Mouse (Mus musculus) hindbrain, embryonic 13.5 days (tissue): Measurements from ENCODE around the gene AI464131. TPM values are rescaled to one million over a fixed set of nuclear protein-coding genes. Genes with fewer than 3 reads are reported as not detected.

Experiments used
- ATAC-seq: fragments of 200-750 bp; cut with Nextera tagmentation; 2 replicates; pipeline ENCODE4 v1.8.0; 2017; ENCODE audit warnings: moderate TSS enrichment; ENCODE audit not compliant: low FRiP score
- H3K27ac ChIP-seq: fragments of 300-500 bp; sonication (generic); 2 replicates; pipeline ENCODE4 v1.5.1; 2015; ENCODE audit warnings: inconsistent platforms, mild to moderate bottlenecking, moderate library complexity
- H3K27me3 ChIP-seq: fragments of 300-500 bp; sonication (generic); 2 replicates; pipeline ENCODE4 v1.6.1; 2015; ENCODE audit warnings: mild to moderate bottlenecking, inconsistent platforms
- H3K36me3 ChIP-seq: fragments of 300-500 bp; sonication (generic); 2 replicates; pipeline ENCODE4 v1.6.1; 2015; ENCODE audit warnings: mild to moderate bottlenecking, inconsistent platforms
- H3K4me1 ChIP-seq: fragments of 300-500 bp; sonication (generic); replicated peaks from 2 replicates; pipeline ENCODE4 v1.6.1; 2015; ENCODE audit warnings: inconsistent platforms
- H3K4me2 ChIP-seq: fragments of 300-500 bp; sonication (generic); 2 replicates; pipeline ENCODE4 v1.6.1; 2015; ENCODE audit warnings: inconsistent platforms, mild to moderate bottlenecking, moderate library complexity
- H3K4me3 ChIP-seq: fragments of 300-500 bp; sonication (generic); 2 replicates; pipeline ENCODE4 v1.5.1; 2015; ENCODE audit warnings: mild to moderate bottlenecking, inconsistent platforms
- H3K9ac ChIP-seq: fragments of 300-500 bp; sonication (generic); 2 replicates; pipeline ENCODE4 v1.6.1; 2015; ENCODE audit warnings: mild to moderate bottlenecking, inconsistent platforms
- H3K9me3 ChIP-seq: fragments of 300-500 bp; sonication (generic); 2 replicates; pipeline ENCODE4 v1.6.1; 2016; ENCODE audit warnings: inconsistent platforms
- WGBS: fragments of 180-500 bp; shearing (Covaris S2); methylation state at CpG from one replicate; pipeline ENCODE4 v1.1.7; 2015; 5-methylcytosine and 5-hydroxymethylcytosine counted together
- polyA plus RNA-seq: library from polyadenylated mRNA; unstranded; fragments of >200 nt; fragmentation: Nextera tagmentation; extraction: Ambion mirVana; gene quantifications from 2 replicates; pipeline ENCODE4 v1.2.1, GENCODE M21; 2015

AI464131 gene
- polyA plus RNA-seq, 1 experiment from 2014 or later = 7.0 TPM

GRCm38 (mm10) chr4:41502171-41502940 lies 520 bp downstream of the AI464131 start:
- H3K27ac ChIP-seq = peak overlapping the region; percentile 24; the same call in 1 of the 2 replicates
- H3K27me3 ChIP-seq = peaks cover 53% of the 10 kb centered on the region
- no peaks in the 10 kb centered on the region for H3K9me3 ChIP-seq
- peak overlapping the region; percentile 37 for H3K4me3 ChIP-seq
- H3K36me3 ChIP-seq = no peaks in the 10 kb centered on the region
- peak overlapping the region; percentile 44 for H3K9ac ChIP-seq
- H3K4me2 ChIP-seq = peak overlapping the region; percentile 55
- peak; percentile 41 for ATAC-seq
- peaks cover 58% of the 10 kb centered on the region for H3K4me1 ChIP-seq
- WGBS = 10% methylated on average over 20 of the region's 20 CpGs

- 69% methylated on average over 4 of the region's 4 CpGs for WGBS
- no peak overlapping the region for H3K4me3 ChIP-seq
- no peaks in the 10 kb centered on the region; the same call in 1 of the 2 replicates for H3K36me3 ChIP-seq
- H3K4me2 ChIP-seq = no peak overlapping the region
- no peak overlapping the region for H3K27ac ChIP-seq
- H3K9me3 ChIP-seq = no peaks in the 10 kb centered on the region
- peaks cover 53% of the 10 kb centered on the region for H3K4me1 ChIP-seq
- peaks cover 69% of the 10 kb centered on the region for H3K27me3 ChIP-seq
- ATAC-seq = no peak
- H3K9ac ChIP-seq = no peak overlapping the region
Measured at GRCm38 (mm10) chr4:41500787-41501186, 2.1 kb downstream of the AI464131 start.

- Histone ChIP-seq H3K27ac (no peak overlapping the region), H3K27me3 (peaks cover 77% of the 10 kb centered on the region), H3K4me2 (peak overlapping the region; percentile 61; the same call in 1 of the 2 replicates), H3K9me3 (no peaks in the 10 kb centered on the region), H3K4me1 (peaks cover 53% of the 10 kb centered on the region), H3K4me3 (peak overlapping the region; percentile 37; the same call in 1 of the 2 replicates), H3K9ac (0 out of 2 replicates have a peak overlapping the region, but pooled peaks have one; percentile 62), H3K36me3 (peaks cover 3% of the 10 kb centered on the region)
- WGBS = 60% methylated on average over 8 of the region's 8 CpGs
- no peak for ATAC-seq
Measured at GRCm38 (mm10) chr4:41499619-41500018, 3.3 kb downstream of the AI464131 start.

- Histone ChIP-seq H3K36me3 (peaks cover 3% of the 10 kb centered on the region), H3K4me1 (peaks cover 53% of the 10 kb centered on the region), H3K4me3 (peak overlapping the region; percentile 37), H3K4me2 (peak overlapping the region; percentile 61), H3K9me3 (no peaks in the 10 kb centered on the region), H3K27me3 (peaks cover 77% of the 10 kb centered on the region), H3K27ac (no peak overlapping the region), H3K9ac (peak overlapping the region; percentile 62)
- 4% methylated on average over 43 of the region's 43 CpGs for WGBS
- no peak for ATAC-seq
Measured at GRCm38 (mm10) chr4:41498921-41499391, 3.9 kb downstream of the AI464131 start.

GRCm38 (mm10) chr4:41497995-41498845 lies 4.7 kb downstream of the AI464131 start:
- ATAC-seq = no peak
- Histone ChIP-seq H3K27me3 (peaks cover 80% of the 10 kb centered on the region), H3K36me3 (peaks cover 3% of the 10 kb centered on the region), H3K4me1 (peaks cover 53% of the 10 kb centered on the region), H3K9me3 (no peaks in the 10 kb centered on the region), H3K4me3 (peak overlapping the region; percentile 37), H3K27ac (no peak overlapping the region), H3K4me2 (peak overlapping the region; percentile 61), H3K9ac (peak overlapping the region; percentile 62)
- WGBS = 12% methylated on average over 72 of the region's 72 CpGs

GRCm38 (mm10) chr4:41497579-41497978 lies 5.3 kb downstream of the AI464131 start:
- Histone ChIP-seq H3K4me1 (peaks cover 48% of the 10 kb centered on the region), H3K4me3 (peak overlapping the region; percentile 37), H3K9me3 (no peaks in the 10 kb centered on the region), H3K9ac (peak overlapping the region; percentile 62), H3K27me3 (peaks cover 79% of the 10 kb centered on the region), H3K36me3 (peaks cover 3% of the 10 kb centered on the region), H3K27ac (no peak overlapping the region), H3K4me2 (peak overlapping the region; percentile 61)
- peak; percentile 23; the same call in 1 of the 2 replicates for ATAC-seq
- WGBS = 4% methylated on average over 34 of the region's 34 CpGs

- peak overlapping the region; percentile 62; the same call in 1 of the 2 replicates for H3K9ac ChIP-seq
- peaks cover 42% of the 10 kb centered on the region for H3K4me1 ChIP-seq
- no peak for ATAC-seq
- H3K4me3 ChIP-seq = peak overlapping the region; percentile 37; the same call in 1 of the 2 replicates
- 50% methylated on average over 5 of the region's 5 CpGs for WGBS
- no peak overlapping the region for H3K27ac ChIP-seq
- peaks cover 74% of the 10 kb centered on the region for H3K27me3 ChIP-seq
- H3K36me3 ChIP-seq = peaks cover 3% of the 10 kb centered on the region
- H3K9me3 ChIP-seq = no peaks in the 10 kb centered on the region
- peak overlapping the region; percentile 61 for H3K4me2 ChIP-seq
Measured at GRCm38 (mm10) chr4:41497046-41497445, 5.8 kb downstream of the AI464131 start.

GRCm38 (mm10) chr4:41495850-41496249 lies 7.0 kb downstream of the AI464131 start:
- H3K9ac ChIP-seq = no peak overlapping the region
- ATAC-seq = no peak
- H3K4me2 ChIP-seq = no peak overlapping the region
- H3K4me3 ChIP-seq = no peak overlapping the region
- H3K36me3 ChIP-seq = peaks cover 3% of the 10 kb centered on the region
- H3K4me1 ChIP-seq = peaks cover 34% of the 10 kb centered on the region
- 85% methylated on average over 11 of the region's 11 CpGs for WGBS
- peaks cover 62% of the 10 kb centered on the region for H3K27me3 ChIP-seq
- H3K9me3 ChIP-seq = no peaks in the 10 kb centered on the region
- no peak overlapping the region for H3K27ac ChIP-seq

- H3K27ac ChIP-seq = no peak overlapping the region
- H3K4me1 ChIP-seq = peaks cover 34% of the 10 kb centered on the region
- 77% methylated on average over 4 of the region's 4 CpGs for WGBS
- H3K4me3 ChIP-seq = no peak overlapping the region
- peaks cover 3% of the 10 kb centered on the region for H3K36me3 ChIP-seq
- no peak for ATAC-seq
- H3K9me3 ChIP-seq = no peaks in the 10 kb centered on the region
- peaks cover 54% of the 10 kb centered on the region for H3K27me3 ChIP-seq
- H3K4me2 ChIP-seq = no peak overlapping the region
- H3K9ac ChIP-seq = no peak overlapping the region
Measured at GRCm38 (mm10) chr4:41495076-41495475, 7.8 kb downstream of the AI464131 start.

- H3K4me2 ChIP-seq = no peak overlapping the region
- peaks cover 48% of the 10 kb centered on the region for H3K27me3 ChIP-seq
- no peaks in the 10 kb centered on the region for H3K9me3 ChIP-seq
- no peak for ATAC-seq
- H3K9ac ChIP-seq = no peak overlapping the region
- H3K4me3 ChIP-seq = no peak overlapping the region
- H3K4me1 ChIP-seq = peaks cover 29% of the 10 kb centered on the region
- peaks cover 3% of the 10 kb centered on the region for H3K36me3 ChIP-seq
- 26% methylated on average over 3 of the region's 3 CpGs for WGBS
- H3K27ac ChIP-seq = no peak overlapping the region
Measured at GRCm38 (mm10) chr4:41494378-41494777, 8.5 kb downstream of the AI464131 start.

- ATAC-seq = no peak
- Histone ChIP-seq H3K9me3 (no peaks in the 10 kb centered on the region), H3K27me3 (peaks cover 40% of the 10 kb centered on the region), H3K4me3 (no peak overlapping the region), H3K4me1 (peaks cover 21% of the 10 kb centered on the region), H3K4me2 (no peak overlapping the region), H3K27ac (no peak overlapping the region), H3K9ac (no peak overlapping the region), H3K36me3 (peaks cover 3% of the 10 kb centered on the region)
- 74% methylated on average over 3 of the region's 3 CpGs for WGBS
Measured at GRCm38 (mm10) chr4:41493464-41494116, 9.3 kb downstream of the AI464131 start.

- Histone ChIP-seq H3K27ac (no peak overlapping the region), H3K27me3 (peaks cover 33% of the 10 kb centered on the region), H3K36me3 (peaks cover 3% of the 10 kb centered on the region), H3K4me1 (peaks cover 15% of the 10 kb centered on the region), H3K9me3 (no peaks in the 10 kb centered on the region), H3K4me2 (no peak overlapping the region), H3K9ac (no peak overlapping the region), H3K4me3 (no peak overlapping the region)
- ATAC-seq = no peak
- 84% methylated on average over 7 of the region's 7 CpGs for WGBS
Measured at GRCm38 (mm10) chr4:41492951-41493350, 9.9 kb downstream of the AI464131 start.
